Mouse (Mus musculus) lung, postnatal 0 days (tissue): ENCODE data around the gene Vps37b. TPM values are rescaled to one million over a fixed set of nuclear protein-coding genes. Genes with fewer than 3 reads are reported as not detected.

Experiments
- ATAC-seq: fragments of 200-750 bp; cut with Nextera tagmentation; 2 replicates; pipeline ENCODE4 v1.8.0; 2017; ENCODE audit warnings: moderate library complexity
- DNase-seq: peaks from one replicate; pipeline ENCODE4 v3.0.0-alpha.2; 2016; ENCODE audit warnings: low spot score
- H3K27ac ChIP-seq: fragments of 300-500 bp; sonication (generic); 2 replicates; pipeline ENCODE4 v1.5.1; 2014; ENCODE audit warnings: antibody characterized with exemption, mild to moderate bottlenecking, low read length, mixed read lengths
- H3K27me3 ChIP-seq: fragments of 300-500 bp; sonication (generic); replicated peaks from 2 replicates; pipeline ENCODE4 v1.6.1; 2014; ENCODE audit warnings: low read length, mixed read lengths; ENCODE audit not compliant: insufficient read depth
- H3K36me3 ChIP-seq: fragments of 300-500 bp; sonication (generic); 2 replicates; pipeline ENCODE4 v1.6.1; 2014; ENCODE audit warnings: low read length, mixed read lengths; ENCODE audit not compliant: insufficient read depth
- H3K4me1 ChIP-seq: fragments of 300-500 bp; sonication (generic); 2 replicates; pipeline ENCODE4 v1.6.1; 2014; ENCODE audit warnings: antibody characterized with exemption, low read depth, low read length, mixed read lengths; ENCODE audit not compliant: insufficient read depth
- H3K4me2 ChIP-seq: fragments of 300-500 bp; sonication (generic); replicated peaks from 2 replicates; pipeline ENCODE4 v1.6.1; 2014; ENCODE audit warnings: low read depth, mild to moderate bottlenecking, low read length, moderate library complexity, mixed read lengths
- H3K4me3 ChIP-seq: fragments of 300-500 bp; sonication (generic); 2 replicates; pipeline ENCODE4 v1.5.1; 2014; ENCODE audit warnings: low read depth, low read length
- H3K9ac ChIP-seq: fragments of 300-500 bp; sonication (generic); replicated peaks from 2 replicates; pipeline ENCODE4 v1.6.1; 2014; ENCODE audit warnings: low read depth, mild to moderate bottlenecking
- H3K9me3 ChIP-seq: fragments of 300-500 bp; sonication (generic); 2 replicates; pipeline ENCODE4 v1.6.1; 2016; ENCODE audit warnings: low read length, mixed read lengths
- CTCF ChIP-seq: IDR thresholded peaks from 2 replicates; pipeline ENCODE4 v1.5.1; 2016; ENCODE audit warnings: antibody characterized with exemption, mild to moderate bottlenecking
- EP300 ChIP-seq: IDR thresholded peaks from 2 replicates; pipeline ENCODE4 v1.6.1; 2016; ENCODE audit warnings: antibody characterized with exemption, mild to moderate bottlenecking, control low read depth
- WGBS: fragments of 180-500 bp; shearing (Covaris S2); extraction: QIAGEN DNeasy Blood & Tissue Kit; methylation state at CpG from one replicate; pipeline ENCODE4 v1.1.7; 2014; 5-methylcytosine and 5-hydroxymethylcytosine counted together
- polyA plus RNA-seq: library from polyadenylated mRNA; unstranded; fragments of >200 nt; fragmentation: Nextera tagmentation; extraction: Ambion mirVana; gene quantifications from 2 replicates; pipeline ENCODE4 v1.2.1, GENCODE M21; 2015

Vps37b gene
- polyA plus RNA-seq, 1 experiment from 2014 or later = 28.5 TPM

GRCm38 (mm10) chr5:124049249-124050045 is 17.4 kb upstream of the Vps37b start:
- 0 out of 2 replicates have a peak, but pooled peaks have one; percentile 2 for ATAC-seq
- DNase-seq = no peak
- H3K4me3 ChIP-seq = no peak overlapping the region
- H3K9me3 ChIP-seq = no peaks in the 10 kb centered on the region
- H3K36me3 ChIP-seq = no peaks in the 10 kb centered on the region
- no peaks in the 10 kb centered on the region for H3K27me3 ChIP-seq
- peaks cover 4% of the 10 kb centered on the region; the same call in 1 of the 2 replicates for H3K4me1 ChIP-seq
- 57% methylated on average over 15 of the region's 15 CpGs for WGBS
- TF ChIP-seq EP300 = no peak
- TF ChIP-seq CTCF = no peak
- H3K9ac ChIP-seq = no peak overlapping the region
- no peak overlapping the region for H3K4me2 ChIP-seq
- peak overlapping the region; percentile 52 for H3K27ac ChIP-seq

- Histone ChIP-seq H3K9me3 (no peaks in the 10 kb centered on the region), H3K4me3 (no peak overlapping the region), H3K4me2 (no peak overlapping the region), H3K9ac (no peak overlapping the region), H3K36me3 (no peaks in the 10 kb centered on the region), H3K27me3 (no peaks in the 10 kb centered on the region), H3K4me1 (peaks cover 4% of the 10 kb centered on the region; the same call in 1 of the 2 replicates), H3K27ac (0 out of 2 replicates have a peak overlapping the region, but pooled peaks have one; percentile 27)
- ATAC-seq (peak; percentile 80), DNase-seq (peak; percentile 80)
- TF ChIP-seq CTCF (no peak), EP300 (no peak)
- WGBS = 73% methylated on average over 7 of the region's 7 CpGs
Observed at GRCm38 (mm10) chr5:124046741-124047401, 14.8 kb upstream of the Vps37b start.

- Histone ChIP-seq H3K4me1 (peaks cover 4% of the 10 kb centered on the region; the same call in 1 of the 2 replicates), H3K4me3 (no peak overlapping the region), H3K27ac (no peak overlapping the region), H3K9ac (no peak overlapping the region), H3K4me2 (no peak overlapping the region), H3K36me3 (no peaks in the 10 kb centered on the region), H3K27me3 (no peaks in the 10 kb centered on the region), H3K9me3 (no peaks in the 10 kb centered on the region)
- no peak for DNase-seq
- TF ChIP-seq CTCF (no peak), EP300 (no peak)
- WGBS = 37% methylated on average over 11 of the region's 11 CpGs
- ATAC-seq = no peak
Observed at GRCm38 (mm10) chr5:124045453-124046010, 13.5 kb upstream of the Vps37b start.

GRCm38 (mm10) chr5:124043999-124044398 is 11.9 kb upstream of the Vps37b start:
- 87% methylated on average over 5 of the region's 5 CpGs for WGBS
- Histone ChIP-seq H3K9ac (no peak overlapping the region), H3K4me2 (no peak overlapping the region), H3K36me3 (no peaks in the 10 kb centered on the region), H3K4me3 (no peak overlapping the region), H3K9me3 (no peaks in the 10 kb centered on the region), H3K27me3 (no peaks in the 10 kb centered on the region), H3K27ac (no peak overlapping the region), H3K4me1 (no peaks in the 10 kb centered on the region)
- no peak for ATAC-seq
- peak; percentile 23 for TF ChIP-seq CTCF
- TF ChIP-seq EP300 = no peak
- no peak for DNase-seq

- ATAC-seq (0 out of 2 replicates have a peak, but pooled peaks have one; percentile 20), DNase-seq (peak; percentile 45)
- Histone ChIP-seq H3K27me3 (no peaks in the 10 kb centered on the region), H3K4me1 (no peaks in the 10 kb centered on the region), H3K9me3 (no peaks in the 10 kb centered on the region), H3K36me3 (no peaks in the 10 kb centered on the region), H3K4me3 (no peak overlapping the region), H3K27ac (no peak overlapping the region), H3K9ac (no peak overlapping the region), H3K4me2 (no peak overlapping the region)
- no peak for TF ChIP-seq CTCF
- TF ChIP-seq EP300 = no peak
- 42% methylated on average over 10 of the region's 10 CpGs for WGBS
Observed at GRCm38 (mm10) chr5:124043212-124043978, 11.3 kb upstream of the Vps37b start.
